Mouse (Mus musculus): ENCODE results near the gene Med16.

DNA sequence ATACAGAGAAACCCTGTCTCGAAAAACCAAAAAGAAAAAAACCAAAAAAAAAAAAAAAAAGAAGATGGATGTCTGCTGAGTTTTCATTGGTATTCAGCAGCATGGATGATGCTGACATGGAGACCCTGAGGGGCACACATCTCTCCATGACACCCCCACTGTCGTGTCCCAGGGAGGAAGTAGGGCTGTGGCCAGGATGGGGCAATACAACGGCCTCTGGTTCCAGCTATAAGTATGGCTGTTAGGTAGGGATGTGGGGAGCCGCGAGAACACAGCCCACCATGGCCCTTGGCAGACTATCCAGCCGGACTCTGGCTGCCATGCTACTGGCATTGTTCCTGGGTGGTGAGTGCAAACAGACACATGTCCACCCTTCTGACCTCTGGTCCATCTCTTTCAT, 22.7 kb downstream of the Med16 start, which contains the start of gene Elane:
- TF ChIP-seq POLR2A (IDR thresholded peaks at IDR 0.05; ENCODE audit: control insufficient read depth, extremely low read depth, insufficient read depth, low read length, poor library complexity): no peak
- no peak for TF ChIP-seq CTCF (IDR thresholded peaks at IDR 0.05; ENCODE audit: borderline replicate concordance, control insufficient read depth, extremely low read depth, insufficient read depth, low read length, poor library complexity)

Data from thymus, adult 2 months (tissue).